ENCODE assay signal across 10 mouse cellular contexts in genomic region chr1:181246487-181247138, GRCm38 (mm10). TPM values are rescaled to one million over a fixed set of nuclear protein-coding genes. Genes with fewer than 3 reads are reported as not detected.
A peak's percentile ranks its signal among the peaks of the same experiment; 100 is the strongest.
DNase-seq lines count a peak whose midpoint lies in the region; ATAC-seq and TF ChIP-seq lines count a peak whose summit lies in the region.
"Had no signal": no experiment of that assay in that cellular context is flagged by ENCODE, and none has a peak within 500 bp of the region (broad histone marks: within the 10 kb centered on the region; RNA-seq: fewer than 3 reads in every experiment).

No protein-coding gene starts in this region.

- no peaks in the 10 kb centered on the region for H3K27me3 ChIP-seq in midbrain, embryonic 10.5 days (ENCODE audit: low read depth, poor library complexity, severe bottlenecking)
- H3K27me3 ChIP-seq in midbrain, embryonic 13.5 days, result no peaks in the 10 kb centered on the region
- H3K27me3 ChIP-seq in intestine, embryonic 15.5 days (replicated peaks), result no peaks in the 10 kb centered on the region
- H3K27me3 ChIP-seq in stomach, embryonic 16.5 days (ENCODE audit: control insufficient read depth, insufficient read depth, low read length), result no peaks in the 10 kb centered on the region

- intact Hi-C loops in gastrocnemius, adult 2 months (cut with DNase I), result no loop called here
- intact Hi-C loops in left cerebral cortex, postnatal 14 days (cut with DNase I), result no loop called here

- no peaks in the 10 kb centered on the region for H3K9me3 ChIP-seq in midbrain, embryonic 10.5 days (replicated peaks)
- no peaks in the 10 kb centered on the region for H3K9me3 ChIP-seq in midbrain, embryonic 13.5 days
- H3K9me3 ChIP-seq in intestine, embryonic 15.5 days, result no peaks in the 10 kb centered on the region
- peaks cover 3% of the 10 kb centered on the region; the same call in 1 of the 2 replicates for H3K9me3 ChIP-seq in stomach, embryonic 16.5 days (replicated peaks; ENCODE audit: control insufficient read depth, low read length)

- no peak for ATAC-seq in midbrain, embryonic 13.5 days
- ATAC-seq in intestine, embryonic 15.5 days, result peak; percentile 89
- ATAC-seq in stomach, embryonic 16.5 days (ENCODE audit: insufficient read depth, low FRiP score), result peak; percentile 75; the same call in 1 of the 2 replicates

- H3K36me3 ChIP-seq in midbrain, embryonic 10.5 days, result no peaks in the 10 kb centered on the region
- no peaks in the 10 kb centered on the region for H3K36me3 ChIP-seq in midbrain, embryonic 13.5 days
- H3K36me3 ChIP-seq in intestine, embryonic 15.5 days, result no peaks in the 10 kb centered on the region
- no peaks in the 10 kb centered on the region for H3K36me3 ChIP-seq in stomach, embryonic 16.5 days (ENCODE audit: control insufficient read depth, insufficient read depth, low read length)

- peak; percentile 48 for DNase-seq in gastrocnemius, adult 2 months
- no peak for DNase-seq in gastrocnemius, postnatal 4 days (ENCODE audit: low spot score in 2 of 2)
- no peak for DNase-seq in midbrain, embryonic 10.5 days (ENCODE audit: low spot score)
- DNase-seq in thymus, postnatal 10 days (ENCODE audit: low spot score in 2 of 2), result no peak
- no peak for DNase-seq in left cerebral cortex, postnatal 14 days (ENCODE audit: low spot score in 2 of 2)
- DNase-seq: cerebellum, adult 9-11 months; left cerebral cortex, postnatal 4 days had no signal

- no peak overlapping the region for H3K9ac ChIP-seq in midbrain, embryonic 13.5 days (replicated peaks)
- H3K9ac ChIP-seq in intestine, embryonic 15.5 days, result no peak overlapping the region
- peak overlapping the region; percentile 23; the same call in 1 of the 2 replicates for H3K9ac ChIP-seq in stomach, embryonic 16.5 days (ENCODE audit: low read length)

- peaks cover 6% of the 10 kb centered on the region; the same call in 1 of the 2 replicates for H3K4me1 ChIP-seq in midbrain, embryonic 10.5 days
- no peaks in the 10 kb centered on the region for H3K4me1 ChIP-seq in midbrain, embryonic 13.5 days (replicated peaks)
- peaks cover 16% of the 10 kb centered on the region for H3K4me1 ChIP-seq in intestine, embryonic 15.5 days (replicated peaks)
- H3K4me1 ChIP-seq in stomach, embryonic 16.5 days (ENCODE audit: control insufficient read depth, insufficient read depth, low read length), result peaks cover 16% of the 10 kb centered on the region

- H3K4me3 ChIP-seq in gastrocnemius, adult 2 months, result no peak overlapping the region
- no peak overlapping the region for H3K4me3 ChIP-seq in midbrain, embryonic 10.5 days
- no peak overlapping the region for H3K4me3 ChIP-seq in midbrain, embryonic 13.5 days (replicated peaks)
- H3K4me3 ChIP-seq in intestine, embryonic 15.5 days (replicated peaks), result no peak overlapping the region
- 0 out of 2 replicates have a peak overlapping the region, but pooled peaks have one; percentile 1 for H3K4me3 ChIP-seq in stomach, embryonic 16.5 days (replicated peaks; ENCODE audit: low read length)

- H3K4me2 ChIP-seq in midbrain, embryonic 13.5 days (replicated peaks), result no peak overlapping the region
- H3K4me2 ChIP-seq in intestine, embryonic 15.5 days (replicated peaks), result peak overlapping the region; percentile 31
- H3K4me2 ChIP-seq in stomach, embryonic 16.5 days (ENCODE audit: low read depth, low read length), result peak overlapping the region; percentile 16; the same call in 1 of the 2 replicates

- H3K27ac ChIP-seq in gastrocnemius, adult 2 months, result peak overlapping the region; percentile 80
- peak overlapping the region; percentile 52 for H3K27ac ChIP-seq in midbrain, embryonic 10.5 days (replicated peaks)
- H3K27ac ChIP-seq in midbrain, embryonic 13.5 days, result no peak overlapping the region
- peak overlapping the region; percentile 66 for H3K27ac ChIP-seq in intestine, embryonic 15.5 days
- H3K27ac ChIP-seq in stomach, embryonic 16.5 days (ENCODE audit: low read length), result peak overlapping the region; percentile 78

- WGBS in midbrain, embryonic 10.5 days, result 57% methylated on average over 7 of the region's 7 CpGs
- WGBS in midbrain, embryonic 13.5 days, result 52% methylated on average over 7 of the region's 7 CpGs
- 18% methylated on average over 7 of the region's 7 CpGs for WGBS in intestine, embryonic 15.5 days
- WGBS in stomach, embryonic 16.5 days, result 18% methylated on average over 7 of the region's 7 CpGs

- no peak for TF ChIP-seq CTCF in gastrocnemius, adult 2 months (IDR thresholded peaks at IDR 0.05)

RNA-seq across cellular contexts. Expression of gene Wdr26, which starts 34.8 kb away (rescaled TPM):
- 100 to 1,000 TPM in 1 of 2 experiments, 10 to 100 TPM in 1; 99.7 to 104 TPM for total RNA-seq in gastrocnemius, adult 2 months (2021)
- total RNA-seq in gastrocnemius, postnatal 4 days (2021), result 100 to 1,000 TPM; 118 to 125 TPM
- 29.8 and 33.8 TPM in 2 replicates for polyA plus RNA-seq in midbrain, embryonic 10.5 days (2016; fragmentation: Nextera tagmentation; extraction: Ambion mirVana)
- 47.2 and 51.7 TPM in 2 replicates for polyA plus RNA-seq in midbrain, embryonic 13.5 days (2015; fragmentation: Nextera tagmentation; extraction: Ambion mirVana)
- polyA plus RNA-seq in intestine, embryonic 15.5 days (2015; fragmentation: Nextera tagmentation; extraction: Ambion mirVana), result 30.2 and 33.0 TPM in 2 replicates
- polyA plus RNA-seq in stomach, embryonic 16.5 days (2015; fragmentation: Nextera tagmentation; extraction: Ambion mirVana), result 24.7 and 25.9 TPM in 2 replicates
- total RNA-seq in left cerebral cortex, postnatal 14 days (2021), result 100 to 1,000 TPM; 119 to 126 TPM
